8 mouse cellular contexts compared by ENCODE assay signal in the genomic region with DNA sequence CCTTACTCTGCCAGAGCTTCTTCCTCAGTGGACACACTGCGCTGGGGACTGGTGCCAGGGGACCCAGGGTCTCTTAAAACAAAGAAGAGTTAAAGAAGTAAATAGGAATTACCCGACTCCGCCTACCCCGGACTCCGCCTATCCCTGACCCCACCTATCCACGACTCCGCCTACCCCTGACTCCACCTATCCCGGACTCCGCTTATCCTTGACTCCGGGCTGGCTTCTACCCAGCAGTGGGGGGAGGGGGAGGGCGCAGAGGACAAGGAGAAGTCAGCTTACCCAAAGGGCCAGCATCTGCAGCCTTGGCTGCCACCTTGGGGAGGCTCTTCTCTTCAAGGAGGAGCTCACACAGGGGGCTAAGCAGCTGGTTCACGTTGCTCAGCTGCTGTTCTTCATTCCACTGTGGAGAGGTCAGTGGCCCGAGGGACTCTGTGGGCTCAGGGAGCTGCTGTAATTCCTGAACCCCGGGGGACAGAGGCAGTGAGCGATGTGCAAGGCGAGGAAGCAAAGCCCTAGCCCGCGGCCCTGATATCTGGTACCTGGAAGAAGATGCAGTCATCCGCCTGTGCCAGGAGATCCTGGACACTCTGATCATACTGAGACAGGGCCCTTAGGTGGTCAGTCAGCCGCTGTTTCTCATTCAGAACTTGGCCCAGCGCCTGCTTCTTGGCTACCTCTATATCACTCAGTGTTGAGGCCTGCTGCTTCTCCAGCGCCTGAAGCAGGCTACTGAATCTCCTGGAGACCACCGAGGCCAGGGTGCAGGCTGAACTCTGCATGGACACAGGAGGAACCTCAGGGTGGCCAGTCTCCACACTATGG. TPM values are rescaled to one million over a fixed set of nuclear protein-coding genes. Genes with fewer than 3 reads are reported as not detected.
DNase-seq lines count a peak whose midpoint lies in the region; ATAC-seq and TF ChIP-seq lines count a peak whose summit lies in the region.

A gene (minus strand): TSS at position 55 of the 825 bp plus-strand sequence.

- no peak for TF ChIP-seq CTCF in Patski (IDR thresholded peaks at IDR 0.05)
- no peak for TF ChIP-seq CTCF in cerebellum, adult 2 months (IDR thresholded peaks at IDR 0.05; ENCODE audit: borderline replicate concordance, insufficient read depth, low read depth, low read length)
- no peak for TF ChIP-seq CTCF in heart, adult 2 months (IDR thresholded peaks at IDR 0.05)
- no peak for TF ChIP-seq CTCF in liver, postnatal 0 days (IDR thresholded peaks at IDR 0.05; ENCODE audit: low read depth)

- H3K27ac ChIP-seq in cerebellum, adult 2 months (ENCODE audit: insufficient read depth, low read length), result no peak within 1 kb of the TSS
- H3K27ac ChIP-seq in heart, adult 2 months, result peak within 1 kb of the TSS; percentile 20; the same call in 1 of the 2 replicates
- H3K27ac ChIP-seq in liver, postnatal 0 days (ENCODE audit: low read depth), result no peak within 1 kb of the TSS

- in situ Hi-C loops in Patski (cut with MboI; ENCODE audit: low pct_unique_long_range_greater_than_20kb), result no loop called here

- POLR2A ChIA-PET in Patski (lab: Charles Lee), result no interaction called here

- H3K79me2 ChIP-seq in heart, adult 2 months (replicated peaks; ENCODE audit: control insufficient read depth, insufficient read depth, low read length), result no peaks in the 10 kb centered on the region

- no peaks in the 10 kb centered on the region for H3K27me3 ChIP-seq in Patski
- H3K27me3 ChIP-seq in cerebellum, adult 2 months (ENCODE audit: control insufficient read depth, insufficient read depth, low read length), result no peaks in the 10 kb centered on the region
- H3K27me3 ChIP-seq in heart, adult 2 months (ENCODE audit: control insufficient read depth, insufficient read depth, low read length), result no peaks in the 10 kb centered on the region
- H3K27me3 ChIP-seq in liver, postnatal 0 days (ENCODE audit: insufficient read depth, low read length), result no peaks in the 10 kb centered on the region

- ATAC-seq in Patski, result no peak
- peak; percentile 28; the same call in 1 of the 2 replicates for ATAC-seq in liver, postnatal 0 days
- ATAC-seq in activated CD4-positive, CD25-positive, alpha-beta regulatory T cell, adult 4 months, result no peak

- H3K4me1 ChIP-seq in cerebellum, adult 2 months (ENCODE audit: control insufficient read depth, insufficient read depth, low read length), result peaks cover 18% of the 10 kb centered on the region
- H3K4me1 ChIP-seq in heart, adult 2 months (ENCODE audit: control insufficient read depth, insufficient read depth, low read length), result peaks cover 14% of the 10 kb centered on the region
- peaks cover 26% of the 10 kb centered on the region for H3K4me1 ChIP-seq in liver, postnatal 0 days (ENCODE audit: insufficient read depth)

- peak within 1 kb of the TSS; percentile 54 for H3K4me2 ChIP-seq in liver, postnatal 0 days (ENCODE audit: low read depth, low read length)

- intact Hi-C loops in heart, adult 2 months (cut with DNase I), result no loop called here

- WGBS in cerebellum, adult 2 months, result 36% methylated on average over 23 of the region's 23 CpGs
- 43% methylated on average over 23 of the region's 23 CpGs for WGBS in heart, adult 2 months
- 58% methylated on average over 22 of the region's 23 CpGs for WGBS in liver, postnatal 0 days (ENCODE audit: insufficient replicate concordance)

- no peak within 1 kb of the TSS for H3K4me3 ChIP-seq in cerebellum, adult 2 months (replicated peaks; ENCODE audit: insufficient read depth, low read depth, low read length)
- no peak within 1 kb of the TSS for H3K4me3 ChIP-seq in heart, adult 2 months
- no peak within 1 kb of the TSS for H3K4me3 ChIP-seq in liver, postnatal 0 days (ENCODE audit: low read depth, low read length)

- no peaks in the 10 kb centered on the region for H3K36me3 ChIP-seq in heart, adult 2 months (ENCODE audit: control insufficient read depth, insufficient read depth, low read length)
- peaks cover 19% of the 10 kb centered on the region; the same call in 1 of the 2 replicates for H3K36me3 ChIP-seq in liver, postnatal 0 days (replicated peaks; ENCODE audit: insufficient read depth, low read length)

- 0 out of 2 replicates have a peak, but pooled peaks have one; percentile 21 for TF ChIP-seq EP300 in heart, adult 2 months (IDR thresholded peaks at IDR 0.05; ENCODE audit: insufficient read depth, low read depth, low read length)
- no peak for TF ChIP-seq EP300 in liver, postnatal 0 days (IDR thresholded peaks at IDR 0.05; ENCODE audit: low read depth)

- H3K9me3 ChIP-seq in liver, postnatal 0 days (ENCODE audit: low read length), result no peaks in the 10 kb centered on the region

- CTCF ChIA-PET in Patski (lab: Charles Lee), result interaction anchor here (1.2 to 1.3 kb wide), 2 partner anchors 11 to 17 kb away, joined by 3 to 4 read pairs; a partner anchor contains a TSS

- 0 out of 2 replicates have a peak within 1 kb of the TSS, but pooled peaks have one; percentile 15 for H3K9ac ChIP-seq in heart, adult 2 months (ENCODE audit: low read depth, low read length)
- H3K9ac ChIP-seq in liver, postnatal 0 days (replicated peaks), result no peak within 1 kb of the TSS

- TF ChIP-seq POLR2A in cerebellum, adult 2 months (IDR thresholded peaks at IDR 0.05; ENCODE audit: borderline replicate concordance, insufficient read depth, low read length), result no peak
- TF ChIP-seq POLR2A in heart, adult 2 months (IDR thresholded peaks at IDR 0.05; ENCODE audit: insufficient read depth, low read depth, low read length), result no peak

- DNase-seq in Patski (ENCODE audit: low read depth, low spot score), result no peak
- peak; percentile 31 to 36 for DNase-seq in cerebellum, adult 2 months
- DNase-seq in heart, adult 2 months, result peak; percentile 77
- peak; percentile 87 for DNase-seq in kidney, adult 11 months
- peak; percentile 81 for DNase-seq in liver, postnatal 0 days
- peak; percentile 55 for DNase-seq in ovary, postnatal 10 days (ENCODE audit: low spot score)
- no peak for DNase-seq in left cerebral cortex, adult 11 months (ENCODE audit: low spot score)

RNA-seq across cellular contexts. Expression of the gene that starts here (rescaled TPM):
- 76.1 TPM for polyA plus RNA-seq in Patski (2021)
- 4.1 TPM in 2 replicates for polyA plus RNA-seq in cerebellum, adult 2 months (2012; rRNA removed)
- 10 to 100 TPM; 23.1 to 28.2 TPM for total RNA-seq in heart, adult 2 months (2021)
- polyA plus RNA-seq in heart, adult 2 months (2012; rRNA removed), result 23.7 and 29.5 TPM in 2 replicates
- polyA plus RNA-seq in liver, postnatal 0 days (2015; fragmentation: Nextera tagmentation; extraction: Ambion mirVana), result 5.7 and 7.4 TPM in 2 replicates
- polyA plus RNA-seq in activated CD4-positive, CD25-positive, alpha-beta regulatory T cell, adult 4 months (2017; shearing (Covaris generic)), result not detected

Comparison
In these comparisons a context has a peak if more than half of its experiments do, and no peak if none do; other contexts are left out.
1. DNase-seq: peak in cerebellum, adult 2 months (2 of 2), heart, adult 2 months (2 of 2), kidney, adult 11 months (single experiment), liver, postnatal 0 days (single experiment) and ovary, postnatal 10 days (single experiment); none in Patski (single experiment) and left cerebral cortex, adult 11 months (single experiment).